Mouse (Mus musculus): Measurements from ENCODE around the gene Phf1.

Gene Phf1

DNA sequence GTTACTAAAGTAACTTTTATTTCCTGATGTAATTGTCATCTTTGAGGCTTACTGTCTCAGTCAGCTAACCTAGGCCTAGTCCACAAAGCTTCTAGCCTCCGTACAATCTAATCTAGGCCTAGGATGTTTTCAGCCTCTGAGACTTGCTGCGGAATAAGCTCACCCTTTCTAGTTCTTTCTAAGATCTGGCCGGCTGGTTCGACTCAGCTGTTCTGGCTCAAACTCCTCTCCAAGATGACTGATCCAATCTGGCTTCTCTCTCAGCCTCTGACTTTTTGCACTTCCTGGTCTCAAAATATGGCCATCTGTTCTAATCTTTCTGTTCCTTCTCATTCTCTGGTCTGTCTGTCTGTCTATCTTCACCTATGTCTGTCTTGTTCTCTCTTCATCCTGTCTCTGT, 50.5 kb downstream of the Phf1 start:
- peak; percentile 39 to 49 for DNase-seq

GRCm38 (mm10) chr17:26985503-26986179, 52.8 kb downstream of the Phf1 start:
- DNase-seq, result peak in 1 of 2 experiments; percentile 29

Data from kidney, postnatal 4 days (tissue).